Mouse (Mus musculus) neural tube, embryonic 13.5 days (tissue): Measurements from ENCODE around the gene Gm49355. TPM values are rescaled to one million over a fixed set of nuclear protein-coding genes. Genes with fewer than 3 reads are reported as not detected.
A peak's percentile ranks its signal among the peaks of the same experiment; 100 is the strongest.

Experiments
- ATAC-seq: fragments of 200-750 bp; cut with Nextera tagmentation; 2 replicates; pipeline ENCODE4 v1.8.0; 2017; ENCODE audit warnings: low read depth, mild to moderate bottlenecking, moderate TSS enrichment, moderate library complexity
- H3K27ac ChIP-seq: fragments of 300-500 bp; sonication (generic); replicated peaks from 2 replicates; pipeline ENCODE4 v1.5.1; 2015; ENCODE audit warnings: moderate library complexity, mild to moderate bottlenecking, inconsistent platforms
- H3K27me3 ChIP-seq: fragments of 300-500 bp; sonication (generic); 2 replicates; pipeline ENCODE4 v1.6.1; 2015; ENCODE audit warnings: mild to moderate bottlenecking, inconsistent platforms
- H3K36me3 ChIP-seq: fragments of 300-500 bp; sonication (generic); 2 replicates; pipeline ENCODE4 v1.6.1; 2015; ENCODE audit warnings: mild to moderate bottlenecking, inconsistent platforms
- H3K4me1 ChIP-seq: fragments of 300-500 bp; sonication (generic); replicated peaks from 2 replicates; pipeline ENCODE4 v1.6.1; 2015; ENCODE audit warnings: inconsistent platforms
- H3K4me2 ChIP-seq: fragments of 300-500 bp; sonication (generic); 2 replicates; pipeline ENCODE4 v1.6.1; 2015; ENCODE audit warnings: inconsistent platforms, mild to moderate bottlenecking, moderate library complexity
- H3K4me3 ChIP-seq: fragments of 300-500 bp; sonication (generic); 2 replicates; pipeline ENCODE4 v1.5.1; 2015; ENCODE audit warnings: mild to moderate bottlenecking, inconsistent platforms
- H3K9ac ChIP-seq: fragments of 300-500 bp; sonication (generic); 2 replicates; pipeline ENCODE4 v1.6.1; 2015; ENCODE audit warnings: moderate library complexity, mild to moderate bottlenecking, inconsistent platforms
- H3K9me3 ChIP-seq: fragments of 300-500 bp; sonication (generic); 2 replicates; pipeline ENCODE4 v1.6.1; 2016; ENCODE audit warnings: inconsistent platforms
- WGBS: fragments of 180-500 bp; shearing (Covaris S2); methylation state at CpG from one replicate; pipeline ENCODE4 v1.1.7; 2015; 5-methylcytosine and 5-hydroxymethylcytosine counted together
- polyA plus RNA-seq: library from polyadenylated mRNA; unstranded; fragments of >200 nt; fragmentation: Nextera tagmentation; extraction: Ambion mirVana; gene quantifications from 2 replicates; pipeline ENCODE4 v1.2.1, GENCODE M21; 2015

Gene Gm49355
- polyA plus RNA-seq, 1 experiment from 2014 or later: not detected

GRCm38 (mm10) chr14:12344746-12345240, 61.0 kb downstream of the Gm49355 start:
- Histone ChIP-seq H3K36me3 (no peaks in the 10 kb centered on the region), H3K9ac (no peak overlapping the region), H3K27me3 (peaks cover 99% of the 10 kb centered on the region), H3K9me3 (no peaks in the 10 kb centered on the region), H3K4me3 (no peak overlapping the region), H3K4me2 (no peak overlapping the region), H3K27ac (no peak overlapping the region), H3K4me1 (peaks cover 37% of the 10 kb centered on the region)
- WGBS: under 1% methylated on average over 39 of the region's 39 CpGs
- ATAC-seq: no peak

GRCm38 (mm10) chr14:12345241-12345921, 61.6 kb downstream of the Gm49355 start:
- under 1% methylated on average over 39 of the region's 40 CpGs for WGBS
- Histone ChIP-seq H3K4me3 (no peak overlapping the region), H3K4me1 (peaks cover 34% of the 10 kb centered on the region), H3K9me3 (no peaks in the 10 kb centered on the region), H3K36me3 (no peaks in the 10 kb centered on the region), H3K9ac (no peak overlapping the region), H3K4me2 (no peak overlapping the region), H3K27me3 (peaks cover 99% of the 10 kb centered on the region), H3K27ac (no peak overlapping the region)
- no peak for ATAC-seq

- no peaks in the 10 kb centered on the region for H3K36me3 ChIP-seq
- no peaks in the 10 kb centered on the region for H3K9me3 ChIP-seq
- peak overlapping the region; percentile 3; the same call in 1 of the 2 replicates for H3K4me2 ChIP-seq
- peaks cover 100% of the 10 kb centered on the region for H3K27me3 ChIP-seq
- ATAC-seq: no peak
- H3K4me1 ChIP-seq: peaks cover 29% of the 10 kb centered on the region
- H3K27ac ChIP-seq: no peak overlapping the region
- H3K4me3 ChIP-seq: no peak overlapping the region
- 1% methylated on average over 50 of the region's 50 CpGs for WGBS
- H3K9ac ChIP-seq: no peak overlapping the region
These were observed 62.5 kb downstream of the Gm49355 start for GRCm38 (mm10) chr14:12346011-12346864.

- H3K4me2 ChIP-seq: peak overlapping the region; percentile 3; the same call in 1 of the 2 replicates
- H3K36me3 ChIP-seq: no peaks in the 10 kb centered on the region
- H3K9me3 ChIP-seq: no peaks in the 10 kb centered on the region
- no peak overlapping the region for H3K9ac ChIP-seq
- no peak overlapping the region for H3K4me3 ChIP-seq
- ATAC-seq: no peak
- H3K27me3 ChIP-seq: peaks cover 100% of the 10 kb centered on the region
- H3K4me1 ChIP-seq: peaks cover 26% of the 10 kb centered on the region
- H3K27ac ChIP-seq: no peak overlapping the region
- under 1% methylated on average over 26 of the region's 26 CpGs for WGBS
These were observed 63.3 kb downstream of the Gm49355 start for GRCm38 (mm10) chr14:12346865-12347600.

GRCm38 (mm10) chr14:12348089-12348488, 64.3 kb downstream of the Gm49355 start, which contains the start of gene Fezf2:
Fezf2 (minus strand) TSS chr14:12348189.
- Histone ChIP-seq H3K27me3 (peaks cover 100% of the 10 kb centered on the region), H3K4me3 (no peak within 1 kb of the TSS), H3K36me3 (no peaks in the 10 kb centered on the region), H3K4me2 (no peak within 1 kb of the TSS), H3K9ac (no peak within 1 kb of the TSS), H3K9me3 (no peaks in the 10 kb centered on the region), H3K27ac (no peak within 1 kb of the TSS), H3K4me1 (peaks cover 26% of the 10 kb centered on the region)
- no peak for ATAC-seq
- WGBS: 2% methylated on average over 2 of the region's 2 CpGs

- no peaks in the 10 kb centered on the region for H3K9me3 ChIP-seq
- H3K36me3 ChIP-seq: no peaks in the 10 kb centered on the region
- H3K4me2 ChIP-seq: no peak overlapping the region
- H3K4me1 ChIP-seq: peaks cover 23% of the 10 kb centered on the region
- no peak overlapping the region for H3K27ac ChIP-seq
- no peak overlapping the region for H3K9ac ChIP-seq
- H3K27me3 ChIP-seq: peaks cover 100% of the 10 kb centered on the region
- no peak overlapping the region for H3K4me3 ChIP-seq
- no peak for ATAC-seq
- 8% methylated on average over 15 of the region's 15 CpGs for WGBS
These were observed 65.7 kb downstream of the Gm49355 start for GRCm38 (mm10) chr14:12349334-12350090.

GRCm38 (mm10) chr14:12350271-12350916, 66.6 kb downstream of the Gm49355 start:
- Histone ChIP-seq H3K4me1 (peaks cover 15% of the 10 kb centered on the region), H3K9me3 (no peaks in the 10 kb centered on the region), H3K36me3 (no peaks in the 10 kb centered on the region), H3K27me3 (peaks cover 98% of the 10 kb centered on the region), H3K9ac (no peak overlapping the region), H3K4me2 (no peak overlapping the region), H3K4me3 (no peak overlapping the region), H3K27ac (no peak overlapping the region)
- 6% methylated on average over 16 of the region's 16 CpGs for WGBS
- ATAC-seq: no peak

Other genes starting within 250 kb of the Gm49355 start
- 32.6 and 36.0 TPM in 2 replicates for gene 3830406C13Rik, start 197 bp downstream of the Gm49355 start, polyA plus RNA-seq
- gene Fezf2, start 64.2 kb downstream of the Gm49355 start, polyA plus RNA-seq: 0.59 TPM in 1 of 2 replicates, not detected in the other